In the genomic region with DNA sequence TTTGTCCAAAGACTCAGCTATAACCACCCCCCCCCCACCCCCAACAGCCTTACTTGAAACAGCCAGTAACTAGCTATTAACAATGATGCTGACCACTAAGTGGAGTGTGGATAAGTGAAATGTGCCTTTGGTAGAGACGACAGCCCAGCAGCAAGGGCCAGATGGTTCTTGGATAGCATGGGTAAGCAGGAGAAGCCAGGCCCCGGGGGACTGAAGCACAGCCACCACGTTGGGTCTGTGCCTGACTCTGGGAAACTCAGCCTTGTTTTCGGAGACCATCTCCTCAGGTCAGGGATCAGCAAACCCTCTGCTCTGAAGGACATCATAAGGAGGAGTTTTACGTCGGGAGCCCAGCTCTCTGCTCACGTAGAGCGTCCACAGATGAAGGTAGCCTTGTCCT, we compare ENCODE assay signal across 13 mouse cellular contexts. TPM values are rescaled to one million over a fixed set of nuclear protein-coding genes. Genes with fewer than 3 reads are reported as not detected.
"Had no signal": no experiment of that assay in that cellular context is flagged by ENCODE, and none has a peak within 500 bp of the region (broad histone marks: within the 10 kb centered on the region; RNA-seq: fewer than 3 reads in every experiment).

No protein-coding gene starts in this region.

- DNase-seq: gastrocnemius, adult 2 months; gastrocnemius, postnatal 10 days; gastrocnemius, postnatal 25 days; heart, adult 18-20 months; heart, postnatal 14 days; heart, postnatal 36 days; kidney, adult 11 months; kidney, adult 2 months; kidney, adult 9 months; kidney, postnatal 14 days; kidney, postnatal 36 days; layer of hippocampus, adult 9-11 months; layer of hippocampus, postnatal 36 days had no signal

RNA-seq across cellular contexts. Expression of gene 1700010I14Rik, which starts 35.2 kb away (rescaled TPM):
- total RNA-seq: heart, postnatal 36 days had no signal
